Mouse (Mus musculus): ENCODE measurements at regions not wholly inside any gene's neighbourhood (a gene's known extent, or its start where the extent isn't known, plus 50 kb on each side); places are given as distances from the start of the nearest gene placed in this dataset.

DNA sequence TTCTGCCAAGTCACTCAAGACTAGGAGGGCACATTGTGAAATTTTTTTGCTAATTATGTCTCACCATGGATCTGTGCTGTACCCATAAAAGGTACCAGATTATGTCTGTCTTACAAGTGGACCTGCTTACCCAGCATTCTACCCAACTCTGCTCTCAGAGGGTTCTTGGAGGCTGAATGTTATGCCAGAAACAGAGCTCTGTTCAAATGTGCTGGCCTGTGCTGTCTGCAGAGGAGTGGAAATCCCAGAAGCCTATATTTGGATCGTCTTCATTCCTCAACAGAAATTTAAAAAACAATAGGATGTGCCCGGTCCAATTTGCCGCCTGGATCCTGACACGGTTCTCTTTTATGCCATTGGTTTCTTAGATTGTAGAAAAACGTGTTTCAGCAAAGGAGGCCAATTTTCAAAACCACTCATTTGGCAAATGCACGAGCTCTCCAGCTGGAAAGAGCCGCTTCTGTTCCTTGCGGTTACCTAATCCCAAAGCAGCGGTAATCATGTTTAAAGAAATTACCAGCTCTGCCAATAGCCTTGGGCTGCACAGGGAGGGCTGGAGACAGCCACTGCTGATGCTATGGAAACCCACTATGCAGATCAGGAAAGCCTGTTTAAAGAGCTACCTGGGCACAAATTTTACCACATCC is 237.3 kb downstream of the Sox11 start:
- Histone ChIP-seq H3K4me1 (ENCODE audit: insufficient read depth, low read depth, low read length) (no peaks in the 10 kb centered on the region), H3K36me3 (replicated peaks) (no peaks in the 10 kb centered on the region), H3K27me3 (ENCODE audit: insufficient read depth, low read length) (no peaks in the 10 kb centered on the region), H3K9me3 (replicated peaks) (peaks cover 24% of the 10 kb centered on the region), H3K4me3 (ENCODE audit: low read depth, low read length) (no peak overlapping the region)
- no peak for TF ChIP-seq CTCF (IDR thresholded peaks at IDR 0.05; ENCODE audit: low read depth, low read length)
- no peak for TF ChIP-seq GATA2 (IDR thresholded peaks at IDR 0.05; ENCODE audit: borderline replicate concordance, low read depth, low read length)
- no peak for TF ChIP-seq POLR2AphosphoS5 (IDR thresholded peaks at IDR 0.05; ENCODE audit: insufficient replicate concordance, low read depth, low read length)
- TF ChIP-seq GATA1 (IDR thresholded peaks at IDR 0.05; ENCODE audit: borderline replicate concordance, low read length): no peak
- TF ChIP-seq TAL1 (conservative IDR thresholded peaks at IDR 0.05; ENCODE audit: low read depth, low read length): no peak
- DNase-seq (ENCODE audit: low spot score) (no peak), ATAC-seq (ENCODE audit: extremely low read depth, insufficient number of reproducible peaks, low FRiP score, poor library complexity, severe bottlenecking) (no peak)

DNA sequence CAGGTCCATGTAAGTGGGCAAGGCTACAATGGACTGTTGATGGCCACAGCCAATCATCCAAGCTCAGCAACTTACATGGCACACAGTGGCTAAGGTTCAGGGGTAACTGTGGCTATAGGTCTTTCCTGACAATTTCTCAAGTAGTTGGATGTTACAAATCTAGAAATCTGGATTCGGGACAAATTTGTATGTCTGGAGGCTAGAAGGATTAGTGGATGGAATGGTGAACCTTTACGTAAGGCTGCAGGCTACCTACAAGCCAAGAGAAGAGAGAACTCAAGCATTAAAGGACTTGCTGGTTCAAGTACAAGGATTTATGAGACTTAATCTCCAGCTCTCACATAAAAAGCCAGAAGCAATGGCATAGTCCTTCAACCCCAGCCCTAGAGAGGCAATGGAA is 239.4 kb downstream of the Sox11 start:
- H3K9me3 ChIP-seq (replicated peaks): peaks cover 23% of the 10 kb centered on the region
- no peak overlapping the region for H3K4me3 ChIP-seq (ENCODE audit: low read depth, low read length)
- TF ChIP-seq CTCF (IDR thresholded peaks at IDR 0.05; ENCODE audit: low read depth, low read length) (no peak), GATA1 (IDR thresholded peaks at IDR 0.05; ENCODE audit: borderline replicate concordance, low read length) (no peak), TAL1 (conservative IDR thresholded peaks at IDR 0.05; ENCODE audit: low read depth, low read length) (no peak), GATA2 (IDR thresholded peaks at IDR 0.05; ENCODE audit: borderline replicate concordance, low read depth, low read length) (no peak), POLR2AphosphoS5 (IDR thresholded peaks at IDR 0.05; ENCODE audit: insufficient replicate concordance, low read depth, low read length) (no peak)
- DNase-seq (ENCODE audit: low spot score) (no peak), ATAC-seq (ENCODE audit: extremely low read depth, insufficient number of reproducible peaks, low FRiP score, poor library complexity, severe bottlenecking) (no peak)
- no peaks in the 10 kb centered on the region for H3K27me3 ChIP-seq (ENCODE audit: insufficient read depth, low read length)
- H3K4me1 ChIP-seq (ENCODE audit: insufficient read depth, low read depth, low read length): no peaks in the 10 kb centered on the region
- H3K36me3 ChIP-seq (replicated peaks): no peaks in the 10 kb centered on the region

DNA sequence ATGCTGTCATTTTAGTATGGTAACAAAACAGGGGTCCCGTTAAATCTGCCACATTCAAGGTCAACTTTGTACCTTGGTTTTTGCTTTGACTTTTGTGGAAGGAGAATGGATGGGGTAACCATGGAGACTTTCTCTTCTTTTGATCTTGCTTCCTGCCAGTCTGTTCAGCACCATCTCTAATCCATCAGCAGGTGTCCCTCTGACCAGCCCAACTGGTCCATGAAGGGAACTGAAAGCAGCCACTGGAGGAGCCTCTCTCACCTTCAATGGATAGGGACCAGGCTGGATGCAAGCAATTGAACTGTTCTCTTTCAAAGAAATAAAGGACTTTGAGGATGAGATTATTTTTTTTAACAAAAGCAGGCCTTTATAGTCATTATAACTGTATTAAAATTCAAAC is 253.2 kb downstream of the Sox11 start:
- Histone ChIP-seq H3K4me1 (ENCODE audit: insufficient read depth, low read depth, low read length) (no peaks in the 10 kb centered on the region), H3K36me3 (replicated peaks) (no peaks in the 10 kb centered on the region), H3K9me3 (replicated peaks) (peaks cover 28% of the 10 kb centered on the region), H3K4me3 (ENCODE audit: low read depth, low read length) (no peak overlapping the region), H3K27me3 (ENCODE audit: insufficient read depth, low read length) (no peaks in the 10 kb centered on the region)
- DNase-seq (ENCODE audit: low spot score) (no peak), ATAC-seq (ENCODE audit: extremely low read depth, insufficient number of reproducible peaks, low FRiP score, poor library complexity, severe bottlenecking) (no peak)
- TF ChIP-seq POLR2AphosphoS5 (IDR thresholded peaks at IDR 0.05; ENCODE audit: insufficient replicate concordance, low read depth, low read length) (no peak), GATA2 (IDR thresholded peaks at IDR 0.05; ENCODE audit: borderline replicate concordance, low read depth, low read length) (no peak), CTCF (IDR thresholded peaks at IDR 0.05; ENCODE audit: low read depth, low read length) (no peak), TAL1 (conservative IDR thresholded peaks at IDR 0.05; ENCODE audit: low read depth, low read length) (no peak), GATA1 (IDR thresholded peaks at IDR 0.05; ENCODE audit: borderline replicate concordance, low read length) (no peak)

DNA sequence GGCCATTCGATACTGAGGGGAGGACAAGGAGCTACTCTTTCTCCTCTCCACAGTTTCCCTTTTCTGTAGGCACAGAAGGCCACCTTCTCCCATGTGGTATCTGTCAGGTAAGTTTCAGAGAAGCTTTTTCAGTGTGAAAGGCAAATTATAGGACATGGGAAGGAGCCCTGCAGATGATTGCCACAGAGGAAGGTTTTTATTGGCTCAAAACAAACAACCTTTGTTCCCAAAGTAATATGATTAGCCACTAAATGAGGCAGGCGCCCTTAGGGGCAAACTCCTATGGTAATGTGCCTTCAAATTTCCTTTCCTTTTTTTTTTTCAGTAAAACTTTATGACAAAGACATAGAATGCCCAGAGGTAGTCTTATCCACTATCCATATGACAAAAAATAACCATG is 256.5 kb downstream of the Sox11 start:
- H3K9me3 ChIP-seq (replicated peaks): peaks cover 40% of the 10 kb centered on the region
- H3K4me1 ChIP-seq (ENCODE audit: insufficient read depth, low read depth, low read length): no peaks in the 10 kb centered on the region
- no peak overlapping the region for H3K4me3 ChIP-seq (ENCODE audit: low read depth, low read length)
- ATAC-seq (ENCODE audit: extremely low read depth, insufficient number of reproducible peaks, low FRiP score, poor library complexity, severe bottlenecking) (no peak), DNase-seq (ENCODE audit: low spot score) (no peak)
- TF ChIP-seq GATA1 (IDR thresholded peaks at IDR 0.05; ENCODE audit: borderline replicate concordance, low read length) (no peak), GATA2 (IDR thresholded peaks at IDR 0.05; ENCODE audit: borderline replicate concordance, low read depth, low read length) (no peak), TAL1 (conservative IDR thresholded peaks at IDR 0.05; ENCODE audit: low read depth, low read length) (no peak), POLR2AphosphoS5 (IDR thresholded peaks at IDR 0.05; ENCODE audit: insufficient replicate concordance, low read depth, low read length) (no peak), CTCF (IDR thresholded peaks at IDR 0.05; ENCODE audit: low read depth, low read length) (no peak)
- H3K27me3 ChIP-seq (ENCODE audit: insufficient read depth, low read length): no peaks in the 10 kb centered on the region
- H3K36me3 ChIP-seq (replicated peaks): no peaks in the 10 kb centered on the region

- no peak overlapping the region for H3K4me3 ChIP-seq (ENCODE audit: low read depth, low read length)
- no peak for DNase-seq (ENCODE audit: low spot score)
- no peaks in the 10 kb centered on the region for H3K4me1 ChIP-seq (ENCODE audit: insufficient read depth, low read depth, low read length)
- H3K36me3 ChIP-seq (replicated peaks): no peaks in the 10 kb centered on the region
- H3K9me3 ChIP-seq (replicated peaks): peaks cover 44% of the 10 kb centered on the region
- TF ChIP-seq CTCF (IDR thresholded peaks at IDR 0.05; ENCODE audit: low read depth, low read length) (no peak), POLR2AphosphoS5 (IDR thresholded peaks at IDR 0.05; ENCODE audit: insufficient replicate concordance, low read depth, low read length) (no peak), GATA1 (IDR thresholded peaks at IDR 0.05; ENCODE audit: borderline replicate concordance, low read length) (no peak), GATA2 (IDR thresholded peaks at IDR 0.05; ENCODE audit: borderline replicate concordance, low read depth, low read length) (no peak), TAL1 (conservative IDR thresholded peaks at IDR 0.05; ENCODE audit: low read depth, low read length) (no peak)
- H3K27me3 ChIP-seq (ENCODE audit: insufficient read depth, low read length): no peaks in the 10 kb centered on the region
- no peak for ATAC-seq (ENCODE audit: extremely low read depth, insufficient number of reproducible peaks, low FRiP score, poor library complexity, severe bottlenecking)
Observed at GRCm38 (mm10) chr12:27083645-27084550, 258.5 kb downstream of the Sox11 start.

DNA sequence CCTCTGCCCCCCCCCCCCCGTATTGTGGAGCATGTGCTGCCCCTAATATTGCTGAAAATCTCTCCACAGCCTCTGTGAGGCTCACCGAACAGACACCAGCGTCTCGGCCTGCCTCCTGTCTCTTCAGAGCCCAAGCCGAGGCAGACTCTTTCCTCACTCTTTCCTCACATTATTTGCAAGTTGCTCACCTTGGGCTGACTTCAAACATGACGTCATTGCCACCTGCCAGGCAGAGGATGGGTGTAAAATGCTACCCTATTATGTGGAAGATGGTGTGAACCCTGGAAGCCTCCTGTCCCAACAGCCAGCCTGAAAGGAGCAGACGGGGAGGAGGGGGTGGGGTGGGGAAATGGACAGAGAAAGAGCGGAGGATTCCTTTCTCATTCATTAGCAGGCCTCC is 259.3 kb downstream of the Sox11 start:
- H3K36me3 ChIP-seq (replicated peaks): no peaks in the 10 kb centered on the region
- no peaks in the 10 kb centered on the region for H3K4me1 ChIP-seq (ENCODE audit: insufficient read depth, low read depth, low read length)
- no peak overlapping the region for H3K4me3 ChIP-seq (ENCODE audit: low read depth, low read length)
- H3K9me3 ChIP-seq (replicated peaks): peaks cover 46% of the 10 kb centered on the region
- no peaks in the 10 kb centered on the region for H3K27me3 ChIP-seq (ENCODE audit: insufficient read depth, low read length)
- ATAC-seq (ENCODE audit: extremely low read depth, insufficient number of reproducible peaks, low FRiP score, poor library complexity, severe bottlenecking) (no peak), DNase-seq (ENCODE audit: low spot score) (no peak)
- no peak for TF ChIP-seq POLR2AphosphoS5 (IDR thresholded peaks at IDR 0.05; ENCODE audit: insufficient replicate concordance, low read depth, low read length)
- TF ChIP-seq TAL1 (conservative IDR thresholded peaks at IDR 0.05; ENCODE audit: low read depth, low read length): no peak
- no peak for TF ChIP-seq GATA2 (IDR thresholded peaks at IDR 0.05; ENCODE audit: borderline replicate concordance, low read depth, low read length)
- no peak for TF ChIP-seq CTCF (IDR thresholded peaks at IDR 0.05; ENCODE audit: low read depth, low read length)
- TF ChIP-seq GATA1 (IDR thresholded peaks at IDR 0.05; ENCODE audit: borderline replicate concordance, low read length): no peak
